Mouse (Mus musculus) bone marrow, adult 2 months (tissue): Measurements from ENCODE around the gene A230050P20Rik.
A peak's percentile ranks its signal among the peaks of the same experiment; 100 is the strongest.

ENCODE experiments used
- CTCF ChIP-seq: fragments of 200-500 bp; IDR thresholded peaks from 2 replicates; pipeline ENCODE4 v1.5.1; 2011; ENCODE audit warnings: low read length, control low read depth; ENCODE audit not compliant: control insufficient read depth, insufficient read depth
- POLR2A ChIP-seq: fragments of 200-500 bp; IDR thresholded peaks from 2 replicates; pipeline ENCODE4 v1.6.1; 2011; ENCODE audit warnings: low read depth, mild to moderate bottlenecking, control low read depth, low read length, borderline replicate concordance; ENCODE audit not compliant: control insufficient read depth

DNA sequence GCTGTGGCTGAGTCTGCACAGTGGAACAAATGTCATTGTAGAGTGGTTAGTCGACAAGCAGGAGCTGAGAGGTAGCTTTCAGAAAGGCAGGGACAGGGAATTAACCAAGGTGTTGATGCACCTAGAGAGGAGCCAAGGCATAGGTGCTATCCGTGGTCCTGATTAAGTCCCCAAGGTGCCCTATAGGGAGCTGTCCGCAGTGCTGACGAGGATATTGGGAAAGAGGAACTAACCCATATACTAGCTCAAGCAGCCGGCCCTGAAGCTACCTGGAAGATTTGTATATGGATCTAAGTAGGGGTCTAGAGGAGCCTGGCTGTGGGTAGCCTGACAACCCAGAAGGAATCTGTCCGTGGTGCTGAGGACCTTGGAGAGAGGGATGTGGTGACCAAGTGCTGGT is 11.3 kb upstream of the A230050P20Rik start:
- TF ChIP-seq POLR2A = no peak
- TF ChIP-seq CTCF = peak; percentile 9; the same call in 1 of the 2 replicates
